Mouse (Mus musculus) embryonic facial prominence, embryonic 11.5 days (tissue): ENCODE measurements around the gene Cct4. TPM values are rescaled to one million over a fixed set of nuclear protein-coding genes. Genes with fewer than 3 reads are reported as not detected.

Experiments used
- ATAC-seq: fragments of 200-750 bp; cut with Nextera tagmentation; replicated peaks from 2 replicates; pipeline ENCODE4 v1.8.0; 2017; ENCODE audit warnings: low read depth; ENCODE audit not compliant: insufficient number of reproducible peaks, low FRiP score, low TSS enrichment
- DNase-seq: peaks from one replicate; pipeline ENCODE4 v3.0.0-alpha.2; 2015; ENCODE audit warnings: low spot score
- H3K27ac ChIP-seq: fragments of 300-500 bp; sonication (generic); replicated peaks from 2 replicates; pipeline ENCODE4 v1.5.1; 2014; ENCODE audit warnings: mild to moderate bottlenecking, low read depth, low read length, control low read depth
- H3K27me3 ChIP-seq: fragments of 300-500 bp; sonication (generic); 2 replicates; pipeline ENCODE4 v1.6.1; 2014; ENCODE audit warnings: mild to moderate bottlenecking, low read length, moderate library complexity, mixed read lengths; ENCODE audit not compliant: control insufficient read depth, insufficient read depth
- H3K36me3 ChIP-seq: fragments of 300-500 bp; sonication (generic); replicated peaks from 2 replicates; pipeline ENCODE4 v1.6.1; 2014; ENCODE audit warnings: low read depth, mild to moderate bottlenecking, low read length, moderate library complexity, mixed read lengths; ENCODE audit not compliant: control insufficient read depth, insufficient read depth
- H3K4me1 ChIP-seq: fragments of 300-500 bp; sonication (generic); 2 replicates; pipeline ENCODE4 v1.6.1; 2014; ENCODE audit warnings: low read length, mixed read lengths; ENCODE audit not compliant: control insufficient read depth, insufficient read depth
- H3K4me2 ChIP-seq: fragments of 300-500 bp; sonication (generic); 2 replicates; pipeline ENCODE4 v1.6.1; 2014; ENCODE audit warnings: low read depth, mild to moderate bottlenecking, control low read depth, low read length, moderate library complexity
- H3K4me3 ChIP-seq: fragments of 300-500 bp; sonication (generic); 2 replicates; pipeline ENCODE4 v1.5.1; 2014; ENCODE audit warnings: low read depth, low read length, control low read depth
- H3K9ac ChIP-seq: fragments of 300-500 bp; sonication (generic); replicated peaks from 2 replicates; pipeline ENCODE4 v1.6.1; 2014; ENCODE audit warnings: mild to moderate bottlenecking, control low read depth, low read length
- H3K9me3 ChIP-seq: fragments of 300-500 bp; sonication (generic); replicated peaks from 2 replicates; pipeline ENCODE4 v1.6.1; 2016; ENCODE audit warnings: mild to moderate bottlenecking, low read length, inconsistent platforms, mixed read lengths; ENCODE audit not compliant: control insufficient read depth
- WGBS: fragments of 180-500 bp; shearing (Covaris S2); extraction: QIAGEN DNeasy Blood & Tissue Kit; methylation state at CpG from one replicate; pipeline ENCODE4 v1.1.7; 2014; 5-methylcytosine and 5-hydroxymethylcytosine counted together
- polyA plus RNA-seq: library from polyadenylated mRNA; unstranded; fragments of >200 nt; fragmentation: Nextera tagmentation; extraction: Ambion mirVana; gene quantifications from 2 replicates; pipeline ENCODE4 v1.2.1, GENCODE M21; 2014

The Cct4 gene
- polyA plus RNA-seq, 1 experiment from 2014 or later: 477 TPM

DNA sequence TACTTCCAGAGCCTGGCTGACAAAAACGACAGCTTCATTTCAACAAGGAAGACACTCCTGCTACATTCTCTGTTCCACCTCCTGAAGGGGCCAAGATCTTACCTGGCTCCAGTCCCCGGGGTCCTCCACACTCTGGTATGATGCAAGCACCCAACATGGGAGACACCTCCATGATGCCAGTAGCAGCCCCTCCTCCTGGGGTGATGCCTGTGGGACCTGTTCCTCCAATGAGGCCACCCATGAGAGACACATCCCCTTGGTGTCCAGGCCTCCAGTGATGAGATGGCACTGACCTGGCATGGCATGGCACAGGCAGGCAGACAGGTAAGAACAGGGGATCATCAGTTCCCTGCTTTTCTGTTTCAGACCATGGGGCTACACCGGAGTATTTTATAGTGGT lies 12.1 kb upstream of the Cct4 start:
- no peaks in the 10 kb centered on the region for H3K4me1 ChIP-seq

DNA sequence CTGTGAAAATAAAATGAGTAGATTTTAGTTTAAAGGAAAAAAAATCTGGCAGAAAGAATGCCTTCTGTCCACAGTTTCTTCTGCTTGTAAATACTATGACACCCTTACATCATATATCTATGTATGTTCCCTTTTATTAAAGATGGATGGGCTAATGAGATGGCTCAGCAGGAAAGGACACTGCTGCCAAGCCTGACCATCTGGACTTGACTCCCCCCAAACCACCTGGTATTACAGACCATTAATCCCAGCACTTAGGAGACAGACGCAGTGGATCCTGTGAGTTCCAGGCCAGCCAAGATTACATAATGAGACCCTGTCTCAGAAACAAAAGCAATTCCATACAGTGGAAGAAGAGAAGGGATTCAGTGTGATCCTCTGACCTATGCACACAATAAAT lies 11.6 kb upstream of the Cct4 start:
- Histone ChIP-seq H3K27ac (no peak overlapping the region), H3K4me1 (no peaks in the 10 kb centered on the region), H3K9me3 (no peaks in the 10 kb centered on the region), H3K27me3 (no peaks in the 10 kb centered on the region), H3K36me3 (no peaks in the 10 kb centered on the region; the same call in none of the 2 replicates), H3K9ac (no peak overlapping the region), H3K4me2 (no peak overlapping the region), H3K4me3 (no peak overlapping the region)
- 67% methylated on average over 1 of the region's 1 CpGs for WGBS
- ATAC-seq (no peak), DNase-seq (no peak)

More for the DNA sequence above, 12.1 kb upstream of the Cct4 start:
- no peaks in the 10 kb centered on the region for H3K9me3 ChIP-seq
- no peak overlapping the region for H3K4me2 ChIP-seq
- no peak for ATAC-seq
- no peak overlapping the region for H3K27ac ChIP-seq
- H3K4me3 ChIP-seq: no peak overlapping the region
- 89% methylated on average over 3 of the region's 3 CpGs for WGBS
- no peaks in the 10 kb centered on the region for H3K27me3 ChIP-seq
- H3K9ac ChIP-seq: no peak overlapping the region
- H3K36me3 ChIP-seq: no peaks in the 10 kb centered on the region; the same call in none of the 2 replicates
- no peak for DNase-seq

DNA sequence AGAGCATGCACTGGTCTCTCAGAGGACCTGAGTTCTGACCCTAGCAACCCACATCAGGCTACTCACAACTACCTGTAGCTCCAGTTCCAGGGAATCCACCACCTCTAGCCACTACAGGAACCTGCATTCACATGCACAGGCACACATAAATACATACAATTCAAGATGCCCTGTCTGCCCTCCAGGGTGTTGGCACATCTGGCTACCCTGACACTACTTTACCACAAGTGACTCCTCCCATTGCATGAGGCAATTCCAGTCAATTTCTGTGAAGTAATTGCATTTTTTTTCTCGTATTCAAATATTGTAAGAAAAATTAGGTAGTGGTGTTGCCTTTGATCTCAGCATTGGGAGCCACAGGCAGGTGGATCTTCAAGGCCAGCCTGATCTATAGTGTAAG lies 11.1 kb upstream of the Cct4 start:
- H3K27ac ChIP-seq: no peak overlapping the region
- H3K4me3 ChIP-seq: no peak overlapping the region
- ATAC-seq: no peak
- H3K27me3 ChIP-seq: no peaks in the 10 kb centered on the region
- no peak overlapping the region for H3K9ac ChIP-seq
- H3K4me2 ChIP-seq: no peak overlapping the region
- no peak for DNase-seq
- H3K36me3 ChIP-seq: no peaks in the 10 kb centered on the region; the same call in 1 of the 2 replicates
- H3K9me3 ChIP-seq: no peaks in the 10 kb centered on the region
- WGBS: 94% methylated on average over 1 of the region's 1 CpGs
- H3K4me1 ChIP-seq: no peaks in the 10 kb centered on the region

DNA sequence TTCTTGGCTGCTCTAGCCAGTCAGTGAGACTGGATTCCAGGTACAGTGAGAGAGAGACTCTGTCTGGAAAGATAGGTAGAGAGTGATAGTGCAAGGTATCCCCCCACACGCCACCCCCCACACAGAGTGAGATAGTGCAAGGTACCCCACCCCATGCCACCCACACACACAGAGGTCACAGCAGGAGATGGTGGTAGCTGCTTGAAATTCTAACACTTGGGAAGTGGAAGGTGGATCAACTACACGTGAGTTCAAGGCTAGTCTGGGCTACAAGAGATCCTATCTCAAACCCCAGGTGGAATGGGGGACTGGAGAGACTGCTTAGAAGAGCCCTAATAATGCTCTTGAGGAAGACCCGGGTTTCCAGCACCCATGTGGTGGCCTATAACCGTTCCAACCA lies 9.3 kb upstream of the Cct4 start:
- Histone ChIP-seq H3K36me3 (no peaks in the 10 kb centered on the region; the same call in 1 of the 2 replicates), H3K4me3 (peak overlapping the region; percentile 62), H3K27ac (no peak overlapping the region), H3K27me3 (no peaks in the 10 kb centered on the region), H3K9me3 (no peaks in the 10 kb centered on the region), H3K4me1 (no peaks in the 10 kb centered on the region), H3K9ac (peak overlapping the region; percentile 67), H3K4me2 (peak overlapping the region; percentile 45)
- 54% methylated on average over 4 of the region's 4 CpGs for WGBS
- no peak; the same call in 1 of the 2 replicates for ATAC-seq
- DNase-seq: no peak

DNA sequence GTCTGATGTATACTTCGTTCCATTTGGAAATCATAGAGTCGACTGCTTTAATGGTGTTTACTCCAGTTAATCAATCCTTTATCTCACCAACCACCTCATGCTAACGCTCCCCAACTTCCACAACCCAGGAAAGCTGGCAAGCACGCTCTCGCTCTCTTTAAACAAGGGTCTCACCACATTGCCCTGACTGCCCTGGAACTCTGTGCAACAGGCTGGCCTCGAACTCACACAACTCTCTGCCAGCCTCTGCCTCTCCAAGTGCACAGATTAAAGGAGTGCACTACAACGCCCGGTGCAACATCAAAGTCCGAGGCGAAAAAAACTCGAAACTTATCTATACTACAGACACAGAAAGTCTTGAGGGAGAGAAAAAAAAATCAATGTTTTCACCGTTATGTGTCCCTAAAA lies 8.8 kb upstream of the Cct4 start:
- peak overlapping the region; percentile 45 for H3K4me2 ChIP-seq
- DNase-seq (no peak), ATAC-seq (peak; percentile 53)
- no peaks in the 10 kb centered on the region for H3K4me1 ChIP-seq
- peak overlapping the region; percentile 67 for H3K9ac ChIP-seq
- H3K27me3 ChIP-seq: no peaks in the 10 kb centered on the region
- peak overlapping the region; percentile 62 for H3K4me3 ChIP-seq
- H3K36me3 ChIP-seq: no peaks in the 10 kb centered on the region; the same call in 1 of the 2 replicates
- WGBS: 5% methylated on average over 12 of the region's 12 CpGs
- H3K27ac ChIP-seq: peak overlapping the region; percentile 92
- no peaks in the 10 kb centered on the region for H3K9me3 ChIP-seq

DNA sequence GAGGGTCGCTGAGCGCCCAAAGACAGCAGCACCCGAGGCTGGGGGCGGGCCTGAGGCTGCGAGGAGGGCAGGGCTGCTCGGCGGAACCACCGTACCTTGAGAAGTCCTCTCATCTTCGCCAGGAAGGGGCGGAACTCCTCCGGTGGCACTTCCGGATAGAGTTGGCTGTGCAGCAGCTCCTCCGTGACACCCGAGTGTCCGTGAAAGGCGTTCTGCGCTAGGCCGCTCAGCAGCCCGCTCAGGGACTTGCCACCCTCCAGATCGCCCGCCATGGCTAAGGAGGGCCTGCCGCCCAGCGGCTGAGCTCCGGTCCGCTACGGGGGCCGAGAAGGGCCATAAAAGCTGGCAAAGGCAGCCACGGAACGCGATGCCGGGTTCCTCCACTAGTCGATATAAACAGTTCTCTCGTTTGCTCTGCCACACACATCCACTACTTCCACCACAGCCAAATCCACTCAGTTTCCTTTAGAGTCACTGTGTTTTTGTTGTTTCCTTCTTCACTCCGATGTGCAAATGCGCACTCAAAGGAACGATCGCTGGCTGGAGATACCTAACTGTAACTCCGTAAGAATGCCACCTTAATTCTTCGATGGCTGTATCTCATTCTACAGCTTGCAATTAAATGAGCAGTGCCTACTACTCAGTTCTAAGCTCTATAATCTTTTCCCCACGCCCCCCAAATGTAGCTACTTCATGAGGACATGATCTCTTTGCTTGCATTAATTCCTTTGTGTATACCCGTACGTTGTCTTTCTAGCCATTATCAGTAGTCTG lies 8.1 kb upstream of the Cct4 start, which contains the start of the genes Gm28048 and Commd1:
Gene Gm28048 (minus strand): TSS at position 107 of the 774 bp plus-strand sequence.
Gene Commd1 (minus strand): TSS at position 399 of the 774 bp plus-strand sequence.
- no peaks in the 10 kb centered on the region; the same call in 1 of the 2 replicates for H3K36me3 ChIP-seq
- peak within 1 kb of the TSS; percentile 92 for H3K27ac ChIP-seq
- H3K9ac ChIP-seq: peak within 1 kb of the TSS; percentile 67
- peak; percentile 92 for ATAC-seq
- DNase-seq: peak; percentile 95
- WGBS: 3% methylated on average over 42 of the region's 42 CpGs
- peak within 1 kb of the TSS; percentile 62 for H3K4me3 ChIP-seq
- H3K4me1 ChIP-seq: no peaks in the 10 kb centered on the region
- peak within 1 kb of the TSS; percentile 45 for H3K4me2 ChIP-seq
- H3K9me3 ChIP-seq: no peaks in the 10 kb centered on the region
- H3K27me3 ChIP-seq: no peaks in the 10 kb centered on the region

DNA sequence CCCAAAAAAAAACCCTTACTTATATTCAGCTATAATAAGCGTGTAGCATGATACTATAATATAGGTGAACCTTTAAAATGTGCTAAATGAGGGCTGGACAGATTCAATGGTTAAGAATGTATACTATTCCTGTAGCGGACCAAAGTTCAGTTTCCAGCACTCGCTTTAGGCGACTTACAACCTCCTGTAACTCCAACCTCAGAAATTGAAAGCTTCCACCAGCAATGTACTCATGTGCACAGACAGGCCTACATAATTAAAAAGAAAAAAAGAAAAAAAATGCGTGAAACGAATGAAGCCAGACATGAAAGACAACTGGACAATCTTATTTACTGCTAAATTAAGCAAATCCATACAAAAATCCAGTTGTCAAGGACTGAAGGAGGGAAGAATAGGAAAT lies 7.5 kb upstream of the Cct4 start:
- Histone ChIP-seq H3K9me3 (no peaks in the 10 kb centered on the region), H3K36me3 (no peaks in the 10 kb centered on the region; the same call in 1 of the 2 replicates), H3K4me2 (no peak overlapping the region), H3K4me1 (no peaks in the 10 kb centered on the region), H3K9ac (no peak overlapping the region), H3K27ac (no peak overlapping the region), H3K27me3 (no peaks in the 10 kb centered on the region), H3K4me3 (no peak overlapping the region)
- WGBS: 76% methylated on average over 6 of the region's 6 CpGs
- ATAC-seq (no peak), DNase-seq (no peak)

DNA sequence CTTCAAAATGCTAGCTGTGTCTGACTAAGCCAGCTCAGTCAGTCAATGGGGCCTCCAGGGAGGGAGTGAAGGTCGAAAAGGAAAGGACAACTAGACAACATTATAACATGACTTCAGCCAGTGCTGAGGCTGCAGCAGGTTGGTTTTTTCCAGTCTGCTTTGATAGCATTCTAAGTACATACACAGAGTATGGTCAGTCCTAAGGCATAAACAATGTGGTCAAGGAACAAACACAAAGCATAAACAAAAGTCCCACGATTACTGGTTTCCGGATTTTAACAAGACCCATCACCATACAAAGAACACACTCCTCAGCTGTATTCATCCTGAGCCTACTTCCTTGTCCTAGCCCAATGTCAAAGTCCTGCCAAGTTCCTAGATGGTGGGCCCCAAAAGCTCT lies 4.8 kb upstream of the Cct4 start:
- 80% methylated on average over 3 of the region's 3 CpGs for WGBS
- Histone ChIP-seq H3K4me1 (no peaks in the 10 kb centered on the region), H3K4me3 (no peak overlapping the region), H3K9ac (no peak overlapping the region), H3K36me3 (no peaks in the 10 kb centered on the region; the same call in 1 of the 2 replicates), H3K4me2 (no peak overlapping the region), H3K27ac (no peak overlapping the region), H3K27me3 (no peaks in the 10 kb centered on the region), H3K9me3 (no peaks in the 10 kb centered on the region)
- ATAC-seq (no peak), DNase-seq (no peak)
